10 mouse cellular contexts compared by ENCODE assay signal in genomic region chr1:47277839-47278238, GRCm38 (mm10).
A peak's percentile ranks its signal among the peaks of the same experiment; 100 is the strongest.
DNase-seq lines count a peak whose midpoint lies in the region; ATAC-seq lines count a peak whose summit lies in the region.
"Had no signal": no experiment of that assay in that cellular context is flagged by ENCODE, and none has a peak within 500 bp of the region (broad histone marks: within the 10 kb centered on the region; RNA-seq: fewer than 3 reads in every experiment).

No protein-coding gene starts in this region.

- no peaks in the 10 kb centered on the region for H3K9me3 ChIP-seq in intestine, embryonic 14.5 days (ENCODE audit: control insufficient read depth, low read length)
- H3K9me3 ChIP-seq in midbrain, embryonic 13.5 days, result no peaks in the 10 kb centered on the region
- H3K9me3 ChIP-seq: heart, embryonic 13.5 days had no signal

- WGBS in intestine, embryonic 14.5 days, result 12% methylated on average over 2 of the region's 2 CpGs
- 15% methylated on average over 2 of the region's 2 CpGs for WGBS in midbrain, embryonic 13.5 days

- no peak overlapping the region for H3K4me2 ChIP-seq in intestine, embryonic 14.5 days (ENCODE audit: low read length)
- 0 out of 2 replicates have a peak overlapping the region, but pooled peaks have one; percentile 17 for H3K4me2 ChIP-seq in midbrain, embryonic 13.5 days (replicated peaks)
- H3K4me2 ChIP-seq: heart, embryonic 13.5 days had no signal

- no peak overlapping the region for H3K4me3 ChIP-seq in intestine, embryonic 14.5 days (ENCODE audit: low read depth, low read length)
- no peak overlapping the region for H3K4me3 ChIP-seq in midbrain, embryonic 13.5 days (replicated peaks)
- H3K4me3 ChIP-seq: heart, embryonic 13.5 days; myocyte had no signal

- no peak for ATAC-seq in intestine, embryonic 14.5 days (replicated peaks; ENCODE audit: low FRiP score, low TSS enrichment, low read depth)
- ATAC-seq in midbrain, embryonic 13.5 days, result peak; percentile 86

- H3K27me3 ChIP-seq in intestine, embryonic 14.5 days (replicated peaks; ENCODE audit: control insufficient read depth, insufficient read depth, low read length), result no peaks in the 10 kb centered on the region
- no peaks in the 10 kb centered on the region for H3K27me3 ChIP-seq in midbrain, embryonic 13.5 days
- H3K27me3 ChIP-seq: heart, embryonic 13.5 days had no signal

- no peaks in the 10 kb centered on the region for H3K4me1 ChIP-seq in intestine, embryonic 14.5 days (replicated peaks; ENCODE audit: control insufficient read depth, insufficient read depth, low read length)
- peaks cover 15% of the 10 kb centered on the region for H3K4me1 ChIP-seq in midbrain, embryonic 13.5 days (replicated peaks)
- H3K4me1 ChIP-seq: heart, embryonic 13.5 days had no signal

- no peaks in the 10 kb centered on the region for H3K36me3 ChIP-seq in intestine, embryonic 14.5 days (ENCODE audit: control insufficient read depth, insufficient read depth, low read length)
- no peaks in the 10 kb centered on the region for H3K36me3 ChIP-seq in midbrain, embryonic 13.5 days
- H3K36me3 ChIP-seq: heart, embryonic 13.5 days had no signal

- no peak overlapping the region for H3K27ac ChIP-seq in intestine, embryonic 14.5 days (ENCODE audit: low read depth)
- peak overlapping the region; percentile 61 for H3K27ac ChIP-seq in midbrain, embryonic 13.5 days
- H3K27ac ChIP-seq: heart, embryonic 13.5 days had no signal

- DNase-seq in gastrocnemius, adult 18-20 months (ENCODE audit: low spot score), result peak; percentile 4
- DNase-seq in gastrocnemius, postnatal 25 days, result no peak
- peak; percentile 73 for DNase-seq in Muller cell, postnatal 12 days (ENCODE audit: inconsistent ontology term)
- DNase-seq in embryo, embryonic 11.5 days (ENCODE audit: low read depth, low spot score), result peak; percentile 51
- DNase-seq in intestine, embryonic 14.5 days (ENCODE audit: low spot score), result peak; percentile 53
- DNase-seq in thymus, postnatal 4 days, result no peak
- no peak for DNase-seq in T-cell, adult 2 months (ENCODE audit: low spot score)

- no peak overlapping the region for H3K9ac ChIP-seq in intestine, embryonic 14.5 days (ENCODE audit: low read length)
- no peak overlapping the region for H3K9ac ChIP-seq in midbrain, embryonic 13.5 days (replicated peaks)
- H3K9ac ChIP-seq: heart, embryonic 13.5 days had no signal

Comparison
In these comparisons a context has a peak if more than half of its experiments do, and no peak if none do; other contexts are left out.
1. DNase-seq: peak in gastrocnemius, adult 18-20 months (single experiment), Muller cell, postnatal 12 days (single experiment), embryo, embryonic 11.5 days (single experiment) and intestine, embryonic 14.5 days (single experiment); none in gastrocnemius, postnatal 25 days (single experiment), thymus, postnatal 4 days (single experiment) and T-cell, adult 2 months (single experiment).